Mouse (Mus musculus) olfactory bulb, adult 2 months (tissue): ENCODE measurements at regions not wholly inside any gene's neighbourhood (a gene's known extent, or its start where the extent isn't known, plus 50 kb on each side); places are given as distances from the start of the nearest gene placed in this dataset.

Experiments used
- H3K27ac ChIP-seq: fragments of 200-500 bp; 2 replicates; pipeline ENCODE4 v1.5.1; 2012; ENCODE audit warnings: low read depth, low read length; ENCODE audit not compliant: insufficient read depth
- H3K4me1 ChIP-seq: fragments of 200-500 bp; 2 replicates; pipeline ENCODE4 v1.6.1; 2012; ENCODE audit warnings: low read length; ENCODE audit not compliant: control insufficient read depth, insufficient read depth
- H3K4me3 ChIP-seq: fragments of 200-500 bp; 2 replicates; pipeline ENCODE4 v1.5.1; 2012; ENCODE audit warnings: mild to moderate bottlenecking, low read depth, low read length, moderate library complexity; ENCODE audit not compliant: insufficient read depth
- CTCF ChIP-seq: fragments of 200-500 bp; IDR thresholded peaks from 2 replicates; pipeline ENCODE4 v1.5.1; 2012; ENCODE audit warnings: low read depth, mild to moderate bottlenecking, low read length, moderate library complexity; ENCODE audit not compliant: insufficient read depth
- POLR2A ChIP-seq: fragments of 200-500 bp; IDR thresholded peaks from 2 replicates; pipeline ENCODE4 v1.6.1; 2012; ENCODE audit warnings: mild to moderate bottlenecking, low read depth, low read length, moderate library complexity; ENCODE audit not compliant: insufficient read depth
- WGBS: fragments of 180-500 bp; shearing (Covaris S2); methylation state at CpG from one replicate; pipeline ENCODE4 v1.1.7; 2018; 5-methylcytosine and 5-hydroxymethylcytosine counted together

DNA sequence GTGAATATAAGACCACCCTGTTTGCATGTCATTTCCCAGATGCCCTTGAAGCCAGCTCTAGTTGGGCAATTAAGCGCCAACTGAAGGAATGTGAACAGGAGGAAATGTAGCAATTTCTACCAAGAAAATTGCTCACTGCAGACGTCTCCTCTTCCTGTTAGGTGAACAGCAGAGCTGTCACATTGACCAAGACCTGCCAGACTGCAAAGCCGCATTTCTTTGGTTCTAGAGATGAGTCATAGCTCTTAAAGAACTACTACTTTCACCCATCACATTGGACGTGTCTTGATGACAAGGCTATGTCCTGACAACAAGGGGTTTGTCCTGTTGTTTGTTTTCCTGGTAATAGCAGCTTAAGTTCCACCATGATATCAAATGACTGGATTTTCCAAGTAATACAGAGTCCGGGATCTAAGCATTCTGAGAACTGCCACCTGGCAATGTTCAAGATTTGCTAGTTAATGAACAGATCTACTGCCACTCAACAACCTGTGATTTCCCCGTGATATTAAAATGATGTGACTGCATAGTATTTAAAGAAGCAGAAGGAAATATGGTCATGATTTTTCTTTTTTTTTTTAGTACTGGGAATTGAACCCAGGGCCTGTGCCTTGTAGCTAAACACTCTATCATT lies 68.2 kb upstream of the Fndc3a start:
- no peak for TF ChIP-seq POLR2A
- TF ChIP-seq CTCF = no peak
- Histone ChIP-seq H3K4me1 (no peaks in the 10 kb centered on the region), H3K27ac (no peak overlapping the region), H3K4me3 (no peak overlapping the region)
- 82% methylated on average over 6 of the region's 6 CpGs for WGBS

GRCm38 (mm10) chr14:72770237-72770636 lies 60.4 kb upstream of the Fndc3a start:
- Histone ChIP-seq H3K4me3 (no peak overlapping the region), H3K27ac (no peak overlapping the region), H3K4me1 (peaks cover 2% of the 10 kb centered on the region; the same call in 1 of the 2 replicates)
- TF ChIP-seq CTCF (no peak), POLR2A (no peak)
- WGBS = 59% methylated on average over 1 of the region's 1 CpGs

GRCm38 (mm10) chr14:72760123-72760522 lies 50.3 kb upstream of the Fndc3a start:
- Histone ChIP-seq H3K27ac (no peak overlapping the region), H3K4me1 (no peaks in the 10 kb centered on the region), H3K4me3 (no peak overlapping the region)
- TF ChIP-seq POLR2A = no peak
- no peak for TF ChIP-seq CTCF
